Mouse (Mus musculus) thymus, adult 18-20 months (tissue): ENCODE data around the gene Grin2c.

Experiments
- DNase-seq, 2 experiments: peaks; one replicate each; pipeline ENCODE4 v3.0.0; 2022; ENCODE audit warnings: mixed read lengths in 2 of 2

The Grin2c gene

DNA sequence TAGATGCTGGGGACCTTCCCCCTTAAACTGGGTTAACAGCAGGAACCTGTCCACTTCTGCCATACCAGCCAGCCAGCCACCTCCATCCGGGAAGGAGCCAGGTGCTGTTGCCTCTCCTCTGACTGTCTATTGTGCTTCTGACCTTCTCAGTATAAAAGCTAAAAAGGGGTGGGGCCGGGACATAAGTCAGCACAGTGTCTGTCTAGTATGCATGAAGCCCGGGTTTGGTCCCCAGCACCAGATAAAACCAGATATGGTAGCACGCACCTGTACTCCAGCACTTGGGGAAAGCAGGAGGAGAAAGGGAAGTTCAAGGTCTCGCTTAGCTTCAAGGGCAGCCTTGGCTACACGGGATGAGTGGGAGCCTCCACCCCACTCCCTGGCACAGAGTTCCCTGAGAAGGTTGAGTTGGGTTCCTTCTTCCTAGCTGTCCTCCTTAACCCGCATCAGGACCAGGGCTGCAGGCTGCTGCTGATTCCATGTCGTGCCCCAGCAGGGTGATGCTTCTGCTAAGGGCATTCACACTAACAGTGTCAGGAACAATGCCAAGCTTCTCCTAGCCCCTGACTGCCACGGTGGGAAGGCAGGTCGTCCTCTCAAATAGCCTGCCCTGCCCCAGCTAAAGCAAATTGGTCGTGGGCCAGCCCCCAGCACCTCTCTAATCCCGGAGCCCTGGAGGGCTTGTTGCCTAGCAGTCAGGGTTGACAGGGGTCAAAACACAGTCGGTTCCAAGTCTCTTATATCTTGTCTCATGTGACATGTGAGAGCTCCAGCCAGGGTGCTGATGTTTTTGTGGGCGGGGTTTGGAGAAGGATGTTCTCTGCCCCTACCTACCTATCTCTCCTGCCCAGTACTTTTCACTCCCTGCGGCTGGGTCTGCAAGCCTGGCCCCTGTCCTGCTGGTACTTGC lies 37.8 kb downstream of the Grin2c start:
- DNase-seq = no peak

DNA sequence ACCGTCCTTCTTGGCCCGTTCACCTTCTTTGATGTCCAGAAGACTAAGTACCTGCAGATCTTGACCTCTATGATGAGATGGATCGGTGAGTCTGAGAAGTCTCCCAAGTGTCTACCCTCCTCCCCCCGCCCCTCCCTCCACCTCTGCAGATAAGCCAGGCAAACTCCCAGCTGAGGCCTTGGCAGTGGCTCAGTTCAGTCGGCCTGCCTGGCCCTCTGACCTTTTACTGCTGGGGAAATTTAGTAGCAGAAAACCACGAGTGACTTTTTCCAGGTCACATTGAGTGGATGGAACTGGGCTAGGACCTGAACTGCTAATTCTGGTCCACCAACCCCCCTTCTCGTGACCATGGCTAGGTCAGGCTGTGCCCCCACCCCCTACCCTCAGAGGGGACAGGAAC lies 38.6 kb downstream of the Grin2c start:
- DNase-seq = no peak

DNA sequence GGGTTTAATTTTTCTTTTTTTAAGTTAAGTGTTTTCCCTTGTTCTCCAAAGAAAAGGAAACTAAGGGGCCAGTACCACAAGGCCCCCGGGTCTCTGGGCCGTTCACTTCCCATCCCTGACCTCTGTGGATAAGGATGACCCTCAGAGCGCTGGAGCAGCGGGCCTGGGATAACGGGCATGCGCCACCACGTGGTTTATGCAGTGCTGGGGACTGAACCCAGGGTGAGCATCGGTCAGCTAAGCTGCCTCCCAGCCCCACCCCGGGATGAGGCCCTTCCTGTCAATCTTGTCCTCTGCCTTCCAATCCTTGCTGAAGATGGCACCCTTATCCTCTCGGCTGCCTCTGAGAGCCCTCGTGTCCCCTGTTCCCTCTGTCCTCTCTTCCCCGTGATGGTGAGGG lies 39.4 kb downstream of the Grin2c start:
- no peak for DNase-seq

DNA sequence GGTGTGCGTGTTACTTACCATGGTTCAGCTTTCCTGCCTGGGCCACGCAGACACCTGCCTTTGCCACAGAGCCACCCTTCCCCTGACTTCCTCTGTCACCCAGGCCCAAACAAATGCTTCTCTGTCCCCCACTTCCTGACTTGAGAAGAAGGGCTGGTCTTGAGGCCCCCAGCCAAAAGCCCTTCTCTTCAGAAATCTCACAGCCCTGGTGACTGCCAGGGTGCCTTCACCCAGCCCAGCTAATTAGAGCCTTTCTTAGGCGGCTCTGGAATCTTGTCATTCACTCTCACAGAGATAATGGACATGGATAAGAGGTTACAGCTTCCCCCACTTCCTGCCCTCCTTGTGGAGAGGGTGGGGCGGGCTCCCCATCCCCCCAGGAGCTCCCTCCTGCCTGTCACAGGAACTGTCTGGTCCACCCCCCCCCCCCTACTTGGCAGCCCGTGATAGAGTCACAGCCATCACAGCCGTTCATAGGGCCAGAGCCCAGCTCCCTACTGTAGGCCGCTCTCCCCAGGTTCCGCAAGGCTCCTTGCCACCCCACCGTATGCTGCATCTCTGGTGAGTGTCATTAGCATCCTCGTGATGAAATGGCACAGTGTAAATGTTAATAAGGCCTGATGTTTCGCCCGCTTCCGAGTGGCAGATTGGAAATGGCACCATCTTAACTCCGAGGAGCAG lies 40.1 kb downstream of the Grin2c start:
- DNase-seq = peak; percentile 54 to 66

DNA sequence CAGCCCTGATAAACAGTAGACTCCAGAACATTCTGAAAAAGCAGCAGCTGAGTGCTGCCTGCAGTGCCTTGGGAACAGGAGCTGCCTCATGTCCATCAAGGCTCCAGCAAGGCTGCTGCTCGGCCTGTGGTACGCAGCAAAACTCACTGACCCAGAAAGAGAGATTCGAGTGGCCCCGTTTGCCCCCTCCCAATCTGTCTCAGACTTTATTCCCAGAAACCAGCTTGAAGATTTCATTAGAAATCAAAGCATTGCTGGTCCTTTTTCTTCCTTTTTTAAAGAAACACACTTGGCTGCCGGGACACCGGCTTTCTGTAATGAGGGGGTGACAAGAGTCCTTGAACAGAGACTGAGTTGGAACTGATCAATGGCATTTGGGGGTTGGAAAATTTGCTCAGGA lies 41.7 kb downstream of the Grin2c start:
- DNase-seq = no peak

DNA sequence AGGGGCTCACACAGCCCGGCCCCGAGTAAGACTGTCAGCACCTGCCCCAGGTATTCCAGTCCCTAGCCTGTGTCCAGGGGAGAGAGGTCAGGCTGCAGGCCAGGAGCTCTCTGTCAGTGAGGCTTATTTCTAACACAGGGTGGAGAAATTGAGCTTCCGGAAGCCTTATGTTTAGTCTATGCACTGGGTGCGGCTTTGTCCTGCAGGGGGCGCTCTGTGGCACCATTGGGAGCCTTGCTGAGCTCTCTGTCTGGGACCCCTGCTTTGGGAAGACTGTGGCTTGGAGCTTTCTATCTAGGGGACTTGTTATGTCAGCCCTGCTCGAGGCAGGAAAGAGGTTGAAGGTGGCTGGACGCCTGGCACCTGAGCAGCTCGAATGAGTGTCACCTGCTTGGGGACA lies 42.2 kb downstream of the Grin2c start:
- peak; percentile 51 to 52 for DNase-seq

DNA sequence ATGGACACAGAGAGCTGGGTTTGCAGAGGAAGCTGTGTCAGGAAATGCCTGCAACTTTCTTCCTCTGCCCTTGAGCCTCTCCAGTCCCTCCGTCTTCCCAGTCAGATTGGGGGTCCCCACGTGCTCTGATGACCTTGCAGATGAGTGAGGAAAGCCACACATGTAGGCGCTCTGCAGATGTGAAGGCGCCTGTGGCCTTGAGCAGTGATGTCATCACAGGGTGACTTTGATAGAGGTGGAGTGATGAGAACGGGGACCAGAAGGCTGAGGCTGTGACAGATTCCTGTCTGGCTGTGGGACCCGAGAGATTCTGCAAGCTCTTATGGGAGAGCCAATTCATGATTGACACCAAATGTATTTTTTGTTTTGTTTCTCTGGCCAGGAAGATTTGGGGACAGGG lies 43.2 kb downstream of the Grin2c start:
- DNase-seq = no peak

DNA sequence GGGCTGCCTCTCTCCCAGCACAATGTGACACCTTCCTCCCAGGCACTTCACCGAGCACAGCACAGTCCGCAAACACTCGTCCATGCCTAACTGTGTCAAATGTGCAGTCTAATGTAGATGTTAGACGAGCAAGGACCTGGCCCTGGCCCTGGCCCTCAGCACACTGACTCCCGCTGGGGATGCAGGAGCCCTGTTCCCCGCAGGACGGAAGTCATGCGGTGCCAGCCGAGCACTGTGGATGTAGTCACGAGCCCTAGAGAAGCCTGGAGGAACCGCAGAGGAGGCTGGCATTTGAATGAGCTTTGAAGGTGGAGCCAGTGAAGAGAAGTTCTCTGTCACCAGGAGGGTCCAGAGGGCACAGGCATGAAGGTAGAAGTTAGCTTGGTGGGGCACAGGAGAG lies 43.6 kb downstream of the Grin2c start:
- no peak for DNase-seq

DNA sequence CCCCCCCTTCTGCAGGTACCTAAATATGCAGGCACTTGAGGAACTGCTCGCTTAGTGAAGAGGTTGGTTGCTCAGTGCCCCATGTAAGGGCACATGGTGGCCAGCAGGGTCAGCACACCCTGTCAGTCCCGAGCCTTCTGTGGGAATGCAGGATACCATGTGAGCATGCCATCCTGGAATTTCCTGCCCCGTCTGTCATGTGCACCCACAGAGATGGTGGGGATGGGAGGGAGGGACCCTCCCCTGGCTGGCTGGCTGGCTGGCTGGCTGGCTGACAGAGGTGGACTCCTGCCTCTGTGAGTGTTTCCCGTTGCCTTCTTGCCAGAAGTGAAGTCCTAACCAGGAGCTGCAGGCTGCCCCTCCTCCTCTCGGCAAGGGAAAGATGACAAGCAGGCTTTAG lies 44.5 kb downstream of the Grin2c start:
- no peak for DNase-seq

DNA sequence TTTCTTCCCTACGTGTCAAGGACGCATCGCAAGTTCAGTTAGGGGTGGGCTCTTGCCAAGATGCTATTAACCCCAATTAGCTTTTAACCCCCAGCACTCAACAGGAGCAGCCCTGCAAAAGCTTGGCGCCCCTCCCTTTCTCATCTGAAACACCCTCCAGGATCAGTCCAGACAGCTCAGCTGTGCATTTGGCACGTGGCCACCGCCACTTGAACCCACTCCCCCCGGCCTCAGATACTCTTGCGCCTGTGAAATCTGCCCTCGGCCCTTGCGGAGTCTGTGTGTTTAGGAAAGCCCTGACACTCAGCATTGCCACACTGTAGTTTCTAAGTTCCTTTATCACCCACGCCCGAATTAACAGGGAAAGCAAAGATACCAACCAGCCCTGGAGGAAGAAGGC lies 45.0 kb downstream of the Grin2c start:
- no peak for DNase-seq

DNA sequence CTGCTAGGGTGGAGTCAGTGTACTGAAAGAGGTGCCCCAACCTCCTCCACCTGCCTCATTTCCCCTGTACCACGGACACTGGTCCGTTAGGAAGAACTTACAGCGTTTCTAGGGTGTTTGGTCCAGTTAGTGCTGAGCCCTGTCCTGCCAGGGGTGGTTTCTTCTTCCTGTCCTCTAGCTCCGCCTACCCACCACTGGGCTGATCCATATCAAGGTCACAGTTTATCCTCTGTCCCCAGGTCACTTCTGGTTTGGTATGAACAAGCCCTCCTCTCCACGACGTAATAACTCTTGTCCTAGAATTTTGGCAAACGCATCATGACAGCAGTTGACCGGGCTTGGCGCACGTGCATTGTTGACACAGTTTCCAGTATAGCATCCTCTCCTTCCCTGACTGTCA lies 47.4 kb downstream of the Grin2c start:
- DNase-seq = no peak

DNA sequence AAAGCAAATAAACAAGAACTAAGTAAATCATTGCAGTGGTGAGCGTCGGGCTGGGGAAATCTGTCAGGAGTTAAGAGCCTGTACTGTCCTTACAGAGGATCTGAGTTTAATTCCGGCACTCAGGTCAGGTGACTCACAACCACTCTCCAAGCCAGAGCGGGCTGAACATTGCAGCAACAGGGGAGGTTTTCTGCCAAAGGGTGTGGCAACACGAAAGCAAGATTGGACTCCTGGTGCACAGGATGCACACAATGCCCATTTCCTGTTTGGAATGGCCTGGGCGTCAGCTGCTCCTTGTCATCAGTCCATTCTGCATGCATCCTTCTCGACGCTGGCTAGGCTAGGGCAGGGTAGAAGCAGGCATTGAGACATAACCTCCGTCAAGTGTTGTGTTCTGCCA lies 47.8 kb downstream of the Grin2c start:
- no peak for DNase-seq

DNA sequence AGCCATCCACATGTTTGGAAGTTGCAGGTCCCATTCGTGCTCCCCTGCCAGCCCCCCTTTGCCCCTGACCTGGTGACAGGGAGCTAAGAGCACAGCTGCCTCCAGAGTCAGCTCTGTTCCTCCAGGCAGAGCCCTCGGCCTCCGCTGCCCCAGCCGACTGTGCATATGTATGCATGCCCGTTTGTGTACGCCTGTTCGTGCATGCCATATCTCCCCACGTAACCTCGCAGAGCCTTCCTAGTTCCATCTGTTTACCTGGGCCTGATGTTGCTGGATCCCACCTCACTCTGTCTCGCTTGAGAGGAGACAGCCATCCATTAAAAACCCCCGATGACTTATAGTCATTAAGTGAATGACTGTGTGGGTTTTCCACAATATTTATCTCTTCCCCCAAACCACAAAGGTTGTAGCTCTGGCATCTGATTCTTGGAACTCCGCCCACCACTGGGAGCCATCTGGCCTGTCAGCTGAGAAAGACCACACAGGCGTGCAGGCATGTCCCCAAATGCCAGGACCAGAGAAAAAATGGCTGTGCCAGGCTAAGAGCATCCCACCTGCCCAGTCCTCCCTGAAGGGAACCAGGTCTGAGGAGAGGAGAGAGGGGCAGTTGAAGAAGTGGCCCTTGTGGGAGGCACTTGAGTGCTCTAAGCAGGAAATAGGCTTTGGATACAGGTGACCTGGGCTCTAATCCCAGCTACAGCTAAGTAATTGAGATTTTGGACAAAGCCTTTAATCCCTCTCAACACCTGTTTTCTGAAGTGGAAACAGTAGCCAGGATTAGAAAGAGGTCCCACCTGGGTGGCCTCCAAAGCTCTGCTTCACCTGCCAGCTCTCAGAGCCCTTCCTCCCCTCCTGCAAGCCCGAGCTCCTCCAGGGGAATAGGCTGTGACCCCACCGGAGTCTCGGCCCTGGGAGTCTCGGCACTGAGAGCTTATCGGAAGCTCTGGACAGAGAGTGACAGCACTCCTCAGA lies 49.3 kb downstream of the Grin2c start:
- no peak for DNase-seq

DNA sequence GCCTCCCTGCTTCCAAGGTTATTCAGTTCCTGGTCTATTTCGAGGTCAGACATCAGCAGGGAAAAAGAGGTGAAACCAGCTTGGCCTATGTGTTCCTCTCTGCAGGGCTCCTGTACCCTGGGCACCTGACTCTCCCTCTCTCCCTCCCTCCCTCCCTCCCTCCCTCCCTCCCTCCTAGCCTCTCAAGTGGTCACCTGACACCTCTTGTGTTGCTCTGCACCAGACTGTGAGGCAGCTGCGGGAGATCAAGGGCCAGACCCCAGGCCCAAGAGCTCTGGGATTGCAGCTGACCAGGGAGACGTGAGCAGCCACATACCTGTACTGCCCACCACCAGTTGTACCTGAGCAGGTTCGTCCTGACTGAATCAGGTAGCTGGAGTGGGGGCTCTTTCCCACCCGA lies 51.9 kb downstream of the Grin2c start:
- no peak for DNase-seq

DNA sequence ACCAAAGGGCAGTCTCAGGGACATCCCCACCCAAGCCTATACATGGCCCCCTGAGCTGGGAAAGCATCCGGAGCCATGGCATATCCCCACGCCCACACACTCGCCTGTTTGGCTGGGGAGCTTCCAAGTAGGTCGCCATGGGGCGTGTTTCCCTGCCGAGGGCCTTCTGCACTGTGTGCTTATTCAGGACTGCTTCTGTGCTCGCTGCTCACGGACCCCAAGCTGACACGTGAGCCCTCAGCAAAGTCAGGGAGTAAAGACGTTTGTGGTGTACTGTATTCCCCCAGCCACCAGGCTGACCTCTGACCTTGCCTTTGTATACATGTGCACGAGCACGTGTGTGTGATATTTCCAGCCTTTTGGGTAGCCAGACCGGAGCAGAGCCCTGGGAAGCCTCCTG lies 54.9 kb downstream of the Grin2c start:
- DNase-seq = no peak

DNA sequence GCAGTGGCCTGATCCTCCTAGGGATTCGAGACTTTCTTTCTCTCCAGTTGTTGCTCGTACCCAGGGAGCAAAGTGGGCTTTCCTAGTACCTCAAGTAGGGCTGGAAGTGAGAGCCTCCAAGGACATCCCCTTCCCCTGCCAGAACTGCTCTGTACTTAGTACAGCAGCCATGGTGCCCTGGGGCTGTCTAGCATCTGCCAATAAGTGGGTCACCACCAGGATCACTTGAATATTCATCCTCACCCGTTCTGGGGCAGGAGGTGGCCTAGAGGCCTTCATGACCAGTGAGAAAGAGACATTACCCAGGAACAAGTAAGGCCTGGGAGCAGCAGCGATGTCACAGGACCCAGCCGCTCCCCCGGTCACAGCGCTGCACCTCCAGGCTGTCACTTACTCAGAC lies 57.1 kb downstream of the Grin2c start:
- no peak for DNase-seq

DNA sequence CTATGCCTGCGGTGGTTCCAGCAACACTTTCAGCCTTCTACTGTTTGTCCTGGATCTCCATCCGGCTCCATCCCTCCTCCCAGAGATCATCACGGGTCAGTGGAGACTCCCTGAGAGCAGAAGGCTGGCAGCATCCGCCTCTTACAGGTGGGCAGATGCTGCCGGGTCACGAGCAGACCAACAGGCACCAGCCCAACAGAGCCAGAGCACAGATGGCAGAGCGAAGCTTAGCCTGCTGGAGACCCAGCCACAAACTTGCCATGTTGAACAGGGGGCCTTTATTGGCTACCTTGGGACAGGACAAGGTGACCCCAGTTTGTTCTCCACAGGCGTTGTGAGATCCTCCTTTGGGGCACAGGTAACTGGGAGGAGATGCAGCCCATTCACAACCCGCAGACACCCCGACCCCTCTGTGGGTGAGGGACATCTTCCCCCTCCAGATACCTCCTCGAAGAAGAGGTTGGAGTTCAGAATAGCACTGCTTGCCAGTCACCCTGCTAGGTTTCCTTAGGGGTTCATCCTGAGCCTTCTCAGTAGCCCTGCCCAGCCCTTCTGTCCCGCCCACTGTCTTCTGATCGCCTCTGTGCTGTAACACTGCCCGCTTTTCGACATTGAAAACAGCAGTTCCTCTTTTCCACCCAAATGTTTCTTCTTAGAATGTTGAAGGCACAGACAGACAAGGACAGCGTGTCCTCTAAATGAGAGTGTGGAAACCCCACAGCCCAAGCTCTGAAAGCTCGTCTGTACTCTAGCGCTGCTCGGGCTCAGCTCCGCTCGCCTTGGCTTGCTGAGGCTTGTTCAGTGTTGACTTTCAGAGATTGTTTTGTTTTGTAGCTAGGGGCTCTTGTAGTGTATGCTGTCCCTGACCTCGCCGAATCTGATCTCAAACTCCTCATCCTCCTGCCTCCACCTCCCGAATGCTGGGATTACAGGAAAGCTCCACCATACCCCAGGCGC lies 58.0 kb downstream of the Grin2c start:
- no peak for DNase-seq

DNA sequence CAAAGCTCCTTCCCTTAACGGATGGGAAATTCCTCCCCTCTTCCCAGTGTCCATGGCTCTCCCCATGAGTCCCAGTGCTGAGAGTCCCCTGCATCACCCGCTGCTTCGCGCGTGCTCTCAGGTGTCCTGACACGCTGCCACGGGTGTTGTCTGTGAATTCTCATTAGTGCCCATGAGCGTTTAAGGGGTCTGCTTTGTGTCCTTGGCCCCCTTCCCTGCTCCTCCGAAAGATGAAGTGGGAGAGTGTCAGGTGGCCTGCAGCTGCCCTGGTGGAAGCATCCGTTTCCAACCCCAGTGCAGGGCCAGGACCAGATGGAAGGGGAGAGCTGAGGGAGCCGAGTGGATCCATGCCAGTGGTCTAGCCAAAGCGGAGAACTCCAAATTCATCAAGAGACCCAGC lies 58.9 kb downstream of the Grin2c start:
- no peak for DNase-seq

DNA sequence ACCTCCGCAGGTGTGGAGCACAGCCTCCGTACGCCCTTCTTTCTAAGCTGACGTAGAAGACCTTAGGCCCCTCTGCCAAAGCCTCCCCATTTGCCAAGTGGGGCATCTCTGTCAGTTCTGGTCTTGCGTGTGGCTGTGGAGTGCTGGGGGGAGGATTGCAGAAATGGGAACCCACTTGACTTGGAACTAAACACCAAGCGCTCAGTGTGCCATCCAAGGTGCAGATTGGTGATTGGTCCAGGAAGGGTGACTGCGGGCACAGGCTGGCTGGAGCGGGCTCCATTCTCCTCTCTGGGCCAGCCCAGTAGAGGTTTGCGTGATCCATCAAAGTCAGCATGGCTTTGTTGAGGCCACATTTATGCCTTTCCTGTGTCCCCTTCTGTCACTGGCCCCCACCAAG lies 64.3 kb downstream of the Grin2c start:
- no peak for DNase-seq

DNA sequence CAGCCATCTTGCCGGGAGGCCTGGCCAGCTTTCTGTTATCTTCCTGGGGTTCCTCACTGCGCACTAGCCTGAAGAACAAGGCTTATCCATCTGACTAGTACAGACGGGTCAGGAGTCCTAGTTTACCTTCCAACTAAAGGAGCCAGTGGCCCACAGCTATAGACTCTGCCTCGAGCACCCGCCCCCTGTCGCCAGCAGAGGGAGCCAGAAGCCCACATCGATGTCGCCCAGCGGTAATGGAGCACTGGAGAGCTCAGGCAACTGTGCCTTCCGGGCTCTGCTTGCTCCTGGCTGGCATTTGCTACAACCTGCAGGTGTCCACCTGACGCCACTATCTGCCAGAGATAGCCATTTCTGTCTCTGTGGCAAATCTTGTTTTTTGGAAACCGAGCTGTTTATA lies 64.7 kb downstream of the Grin2c start:
- DNase-seq = peak; percentile 55 to 63

DNA sequence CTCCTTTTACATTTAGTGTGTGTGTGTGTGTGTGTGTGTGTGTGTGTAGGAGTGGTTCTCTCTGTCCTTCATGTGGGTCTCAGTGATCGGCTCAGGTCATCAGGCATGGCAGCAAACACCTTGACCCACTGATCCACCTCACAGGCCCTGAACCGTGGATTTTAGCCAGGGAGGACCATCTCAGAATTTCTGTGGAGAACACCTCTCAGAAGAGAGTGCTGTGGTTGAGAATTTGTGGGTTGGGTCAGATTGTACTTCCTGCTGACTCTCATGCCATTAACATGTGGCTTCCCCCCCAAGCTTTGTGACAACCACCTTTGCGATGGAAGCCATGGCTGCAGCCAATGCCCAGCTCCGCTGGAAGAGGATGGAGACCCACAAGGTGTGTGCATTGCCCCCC lies 66.5 kb downstream of the Grin2c start:
- no peak for DNase-seq
